14 mouse cellular contexts compared by ENCODE assay signal in genomic region chr14:11710410-11711122, GRCm38 (mm10).
A peak's percentile ranks its signal among the peaks of the same experiment; 100 is the strongest.
DNase-seq lines count a peak whose midpoint lies in the region; ATAC-seq and TF ChIP-seq lines count a peak whose summit lies in the region.
"Had no signal": no experiment of that assay in that cellular context is flagged by ENCODE, and none has a peak within 500 bp of the region (broad histone marks: within the 10 kb centered on the region; RNA-seq: fewer than 3 reads in every experiment).

No protein-coding gene starts in this region.

- H3K9me3 ChIP-seq in lung, embryonic 14.5 days (ENCODE audit: low read depth, low read length) = no peaks in the 10 kb centered on the region
- H3K9me3 ChIP-seq in intestine, postnatal 0 days (ENCODE audit: control insufficient read depth) = 0 out of 2 replicates have a peak, but pooled peaks cover 3% of the 10 kb centered on the region
- H3K9me3 ChIP-seq: liver, embryonic 15.5 days had no signal

- no peak for TF ChIP-seq EP300 in heart, adult 2 months (IDR thresholded peaks at IDR 0.05; ENCODE audit: insufficient read depth, low read depth, low read length)

- H3K4me2 ChIP-seq in lung, embryonic 14.5 days = no peak overlapping the region
- no peak overlapping the region for H3K4me2 ChIP-seq in intestine, postnatal 0 days (replicated peaks; ENCODE audit: low read depth)
- H3K4me2 ChIP-seq: liver, embryonic 15.5 days had no signal

- intact Hi-C loops in heart, adult 2 months (cut with DNase I) = no loop called here

- H3K79me2 ChIP-seq in heart, adult 2 months (replicated peaks; ENCODE audit: control insufficient read depth, insufficient read depth, low read length) = peaks cover 11% of the 10 kb centered on the region

- H3K4me1 ChIP-seq in heart, adult 2 months (ENCODE audit: control insufficient read depth, insufficient read depth, low read length) = peaks cover 3% of the 10 kb centered on the region
- no peaks in the 10 kb centered on the region for H3K4me1 ChIP-seq in lung, embryonic 14.5 days (ENCODE audit: insufficient read depth)
- no peaks in the 10 kb centered on the region for H3K4me1 ChIP-seq in intestine, postnatal 0 days (replicated peaks; ENCODE audit: control insufficient read depth, insufficient read depth, low read length)
- H3K4me1 ChIP-seq: liver, embryonic 15.5 days had no signal

- peak; percentile 39 for TF ChIP-seq CTCF in heart, adult 2 months (IDR thresholded peaks at IDR 0.05)
- TF ChIP-seq CTCF in lung, embryonic 14.5 days (IDR thresholded peaks at IDR 0.05; ENCODE audit: low read depth) = peak; percentile 33
- peak; percentile 29 for TF ChIP-seq CTCF in intestine, postnatal 0 days (IDR thresholded peaks at IDR 0.05; ENCODE audit: low read depth)

- no peak for DNase-seq in heart, adult 2 months
- no peak for DNase-seq in heart, adult 11 months
- DNase-seq in lung, embryonic 14.5 days = no peak
- no peak for DNase-seq in lung, postnatal 25 days (ENCODE audit: low spot score)
- DNase-seq in ES-CJ7 (ENCODE audit: low read depth, low spot score) = peak; percentile 9
- no peak for DNase-seq in right cerebral cortex, postnatal 14 days
- no peak for DNase-seq in thymus, postnatal 10 days (ENCODE audit: low spot score in 2 of 2)
- DNase-seq: B cell, adult 2 months; kidney, adult 11 months; layer of hippocampus, postnatal 36 days had no signal

- no peak overlapping the region for H3K9ac ChIP-seq in heart, adult 2 months (ENCODE audit: low read depth, low read length)
- H3K9ac ChIP-seq in lung, embryonic 14.5 days = no peak overlapping the region
- no peak overlapping the region for H3K9ac ChIP-seq in intestine, postnatal 0 days (ENCODE audit: low read depth, low read length)
- H3K9ac ChIP-seq: liver, embryonic 15.5 days had no signal

- no peak; the same call in 1 of the 2 replicates for ATAC-seq in lung, embryonic 14.5 days (ENCODE audit: insufficient read depth)
- ATAC-seq in intestine, postnatal 0 days = no peak
- ATAC-seq: activated CD4-positive, CD25-positive, alpha-beta regulatory T cell, adult 4 months had no signal

- H3K36me3 ChIP-seq in heart, adult 2 months (ENCODE audit: control insufficient read depth, insufficient read depth, low read length) = no peaks in the 10 kb centered on the region; the same call in none of the 2 replicates
- H3K36me3 ChIP-seq in lung, embryonic 14.5 days (ENCODE audit: insufficient read depth) = no peaks in the 10 kb centered on the region
- no peaks in the 10 kb centered on the region for H3K36me3 ChIP-seq in intestine, postnatal 0 days (ENCODE audit: control insufficient read depth, insufficient read depth)
- H3K36me3 ChIP-seq: liver, embryonic 15.5 days had no signal

- H3K4me3 ChIP-seq in heart, adult 2 months = no peak overlapping the region
- H3K4me3 ChIP-seq in lung, embryonic 14.5 days (ENCODE audit: low read depth, low read length) = no peak overlapping the region
- no peak overlapping the region for H3K4me3 ChIP-seq in intestine, postnatal 0 days (ENCODE audit: low read depth, low read length)
- H3K4me3 ChIP-seq: liver, embryonic 15.5 days had no signal

- 93% methylated on average over 9 of the region's 9 CpGs for WGBS in heart, adult 2 months
- WGBS in lung, embryonic 14.5 days = 83% methylated on average over 9 of the region's 9 CpGs
- WGBS in intestine, postnatal 0 days = 82% methylated on average over 9 of the region's 9 CpGs

- H3K27ac ChIP-seq in heart, adult 2 months = no peak overlapping the region
- no peak overlapping the region for H3K27ac ChIP-seq in lung, embryonic 14.5 days (ENCODE audit: low read depth)
- no peak overlapping the region for H3K27ac ChIP-seq in intestine, postnatal 0 days (ENCODE audit: low read depth, low read length)
- H3K27ac ChIP-seq: liver, embryonic 15.5 days; macrophage had no signal

- no peak for TF ChIP-seq POLR2A in heart, adult 2 months (IDR thresholded peaks at IDR 0.05; ENCODE audit: insufficient read depth, low read depth, low read length)

- no peaks in the 10 kb centered on the region for H3K27me3 ChIP-seq in heart, adult 2 months (ENCODE audit: control insufficient read depth, insufficient read depth, low read length)
- no peaks in the 10 kb centered on the region for H3K27me3 ChIP-seq in lung, embryonic 14.5 days (ENCODE audit: insufficient read depth, low read length)
- H3K27me3 ChIP-seq in intestine, postnatal 0 days (replicated peaks; ENCODE audit: control insufficient read depth, insufficient read depth, low read length) = no peaks in the 10 kb centered on the region
- H3K27me3 ChIP-seq: liver, embryonic 15.5 days had no signal
